Mouse (Mus musculus): Measurements from ENCODE around the gene Plcd3. TPM values are rescaled to one million over a fixed set of nuclear protein-coding genes. Genes with fewer than 3 reads are reported as not detected.

Gene Plcd3
- total and polyA plus RNA-seq, 2 experiments from 2014 or later: 16.3 to 38.9 TPM

GRCm38 (mm10) chr11:103131701-103132575 lies 30.5 kb upstream of the Plcd3 start, which contains the start of gene Hexim2:
TSS of gene Hexim2 (plus strand) at chr11:103132429.
- Histone ChIP-seq H3K9ac (replicated peaks; ENCODE audit: low read depth, low read length) (peak within 1 kb of the TSS; percentile 100), H3K4me2 (ENCODE audit: low read depth, low read length) (peak within 1 kb of the TSS; percentile 92), H3K36me3 (replicated peaks; ENCODE audit: control insufficient read depth, insufficient read depth, low read length) (no peaks in the 10 kb centered on the region; the same call in 1 of the 2 replicates), H3K9me3 (replicated peaks; ENCODE audit: control insufficient read depth, low read length) (no peaks in the 10 kb centered on the region), H3K4me3 (ENCODE audit: low read depth, low read length) (peak within 1 kb of the TSS; percentile 100), H3K27me3 (ENCODE audit: control insufficient read depth, insufficient read depth, low read length) (no peaks in the 10 kb centered on the region), H3K27ac (ENCODE audit: low read depth) (peak within 1 kb of the TSS; percentile 100), H3K4me1 (ENCODE audit: control insufficient read depth, insufficient read depth) (peaks cover 17% of the 10 kb centered on the region; the same call in 1 of the 2 replicates)
- TF ChIP-seq EP300 (IDR thresholded peaks at IDR 0.05; ENCODE audit: low read depth) (no peak), CTCF (IDR thresholded peaks at IDR 0.05; ENCODE audit: low read depth) (no peak)
- ATAC-seq (ENCODE audit: insufficient read depth, low read depth) (peak; percentile 47), DNase-seq (ENCODE audit: low spot score) (peak; percentile 58)
- under 1% methylated on average over 39 of the region's 39 CpGs for WGBS

- no peak for DNase-seq (ENCODE audit: low spot score)
- no peaks in the 10 kb centered on the region for H3K27me3 ChIP-seq (ENCODE audit: control insufficient read depth, insufficient read depth, low read length)
- no peaks in the 10 kb centered on the region for H3K36me3 ChIP-seq (replicated peaks; ENCODE audit: control insufficient read depth, insufficient read depth, low read length)
- H3K9me3 ChIP-seq (replicated peaks; ENCODE audit: control insufficient read depth, low read length): no peaks in the 10 kb centered on the region
- no peak overlapping the region for H3K4me2 ChIP-seq (ENCODE audit: low read depth, low read length)
- no peak overlapping the region for H3K9ac ChIP-seq (replicated peaks; ENCODE audit: low read depth, low read length)
- 0 out of 2 replicates have a peak overlapping the region, but pooled peaks have one; percentile 30 for H3K27ac ChIP-seq (ENCODE audit: low read depth)
- no peak for ATAC-seq (ENCODE audit: insufficient read depth, low read depth)
- TF ChIP-seq EP300 (IDR thresholded peaks at IDR 0.05; ENCODE audit: low read depth): no peak
- no peak for TF ChIP-seq CTCF (IDR thresholded peaks at IDR 0.05; ENCODE audit: low read depth)
- H3K4me1 ChIP-seq (ENCODE audit: control insufficient read depth, insufficient read depth): peaks cover 5% of the 10 kb centered on the region; the same call in 1 of the 2 replicates
- 43% methylated on average over 5 of the region's 5 CpGs for WGBS
- H3K4me3 ChIP-seq (ENCODE audit: low read depth, low read length): no peak overlapping the region
Observed at GRCm38 (mm10) chr11:103120315-103120714, 18.9 kb upstream of the Plcd3 start.

- no peak for ATAC-seq (ENCODE audit: insufficient read depth, low read depth)
- WGBS: 36% methylated on average over 5 of the region's 5 CpGs
- Histone ChIP-seq H3K9ac (replicated peaks; ENCODE audit: low read depth, low read length) (no peak overlapping the region), H3K4me3 (ENCODE audit: low read depth, low read length) (no peak overlapping the region), H3K4me2 (ENCODE audit: low read depth, low read length) (no peak overlapping the region), H3K27ac (ENCODE audit: low read depth) (no peak overlapping the region), H3K4me1 (ENCODE audit: control insufficient read depth, insufficient read depth) (peaks cover 6% of the 10 kb centered on the region), H3K9me3 (replicated peaks; ENCODE audit: control insufficient read depth, low read length) (no peaks in the 10 kb centered on the region), H3K36me3 (replicated peaks; ENCODE audit: control insufficient read depth, insufficient read depth, low read length) (no peaks in the 10 kb centered on the region), H3K27me3 (ENCODE audit: control insufficient read depth, insufficient read depth, low read length) (no peaks in the 10 kb centered on the region)
- DNase-seq (ENCODE audit: low spot score): no peak
- TF ChIP-seq EP300 (IDR thresholded peaks at IDR 0.05; ENCODE audit: low read depth) (no peak), CTCF (IDR thresholded peaks at IDR 0.05; ENCODE audit: low read depth) (peak; percentile 18; the same call in 1 of the 2 replicates)
Observed at GRCm38 (mm10) chr11:103119609-103120008, 18.2 kb upstream of the Plcd3 start.

GRCm38 (mm10) chr11:103118866-103119265 lies 17.4 kb upstream of the Plcd3 start:
- no peak for ATAC-seq (ENCODE audit: insufficient read depth, low read depth)
- Histone ChIP-seq H3K4me3 (ENCODE audit: low read depth, low read length) (peak overlapping the region; percentile 71; the same call in 1 of the 2 replicates), H3K4me2 (ENCODE audit: low read depth, low read length) (peak overlapping the region; percentile 98; the same call in 1 of the 2 replicates), H3K36me3 (replicated peaks; ENCODE audit: control insufficient read depth, insufficient read depth, low read length) (no peaks in the 10 kb centered on the region), H3K9me3 (replicated peaks; ENCODE audit: control insufficient read depth, low read length) (no peaks in the 10 kb centered on the region), H3K27ac (ENCODE audit: low read depth) (no peak overlapping the region), H3K9ac (replicated peaks; ENCODE audit: low read depth, low read length) (no peak overlapping the region), H3K4me1 (ENCODE audit: control insufficient read depth, insufficient read depth) (peaks cover 8% of the 10 kb centered on the region), H3K27me3 (ENCODE audit: control insufficient read depth, insufficient read depth, low read length) (no peaks in the 10 kb centered on the region)
- TF ChIP-seq EP300 (IDR thresholded peaks at IDR 0.05; ENCODE audit: low read depth): no peak
- no peak for TF ChIP-seq CTCF (IDR thresholded peaks at IDR 0.05; ENCODE audit: low read depth)
- DNase-seq (ENCODE audit: low spot score): no peak
- WGBS: 84% methylated on average over 2 of the region's 2 CpGs

GRCm38 (mm10) chr11:103117591-103118009 lies 16.1 kb upstream of the Plcd3 start:
- Histone ChIP-seq H3K9me3 (replicated peaks; ENCODE audit: control insufficient read depth, low read length) (no peaks in the 10 kb centered on the region), H3K9ac (replicated peaks; ENCODE audit: low read depth, low read length) (peak overlapping the region; percentile 80), H3K36me3 (replicated peaks; ENCODE audit: control insufficient read depth, insufficient read depth, low read length) (no peaks in the 10 kb centered on the region), H3K4me3 (ENCODE audit: low read depth, low read length) (peak overlapping the region; percentile 71), H3K4me2 (ENCODE audit: low read depth, low read length) (peak overlapping the region; percentile 98), H3K27me3 (ENCODE audit: control insufficient read depth, insufficient read depth, low read length) (no peaks in the 10 kb centered on the region), H3K4me1 (ENCODE audit: control insufficient read depth, insufficient read depth) (peaks cover 11% of the 10 kb centered on the region), H3K27ac (ENCODE audit: low read depth) (peak overlapping the region; percentile 80)
- 1% methylated on average over 38 of the region's 38 CpGs for WGBS
- DNase-seq (ENCODE audit: low spot score) (peak; percentile 66), ATAC-seq (ENCODE audit: insufficient read depth, low read depth) (no peak)
- TF ChIP-seq EP300 (IDR thresholded peaks at IDR 0.05; ENCODE audit: low read depth) (no peak), CTCF (IDR thresholded peaks at IDR 0.05; ENCODE audit: low read depth) (no peak)
